Mouse (Mus musculus): Measurements from ENCODE around the gene Cyb5r3. TPM values are rescaled to one million over a fixed set of nuclear protein-coding genes. Genes with fewer than 3 reads are reported as not detected.
A peak's percentile ranks its signal among the peaks of the same experiment; 100 is the strongest.

The Cyb5r3 gene
- polyA plus RNA-seq, 1 experiment from 2014 or later = 127 TPM

DNA sequence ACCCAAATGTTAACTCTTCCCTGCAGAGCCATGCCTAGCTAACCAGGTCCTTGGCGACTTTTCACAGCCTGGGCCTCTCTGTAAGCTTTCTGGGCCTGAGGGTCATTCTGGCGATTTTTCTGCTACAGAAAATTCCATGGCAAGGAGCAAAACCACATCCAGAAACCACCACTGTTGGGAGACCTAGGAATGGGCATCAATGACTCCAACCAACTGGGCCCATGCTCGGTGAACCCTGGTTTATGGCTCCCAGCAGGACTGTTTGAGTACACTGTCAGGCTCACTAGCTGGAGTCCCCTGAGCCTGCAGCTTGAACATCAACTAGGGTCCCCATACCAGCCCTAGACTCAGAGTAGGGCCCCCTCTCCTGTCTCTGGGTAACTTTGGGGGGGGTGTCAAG lies 4.1 kb downstream of the Cyb5r3 start:
- Histone ChIP-seq H3K4me2 (no peak overlapping the region), H3K27ac (replicated peaks) (no peak overlapping the region), H3K36me3 (peaks cover 5% of the 10 kb centered on the region), H3K4me1 (peaks cover 63% of the 10 kb centered on the region), H3K27me3 (replicated peaks) (no peaks in the 10 kb centered on the region), H3K4me3 (no peak overlapping the region), H3K9ac (no peak overlapping the region), H3K9me3 (no peaks in the 10 kb centered on the region)
- ATAC-seq (ENCODE audit: extremely low read depth, insufficient number of reproducible peaks, low FRiP score, low TSS enrichment) = no peak
- 83% methylated on average over 3 of the region's 3 CpGs for WGBS

DNA sequence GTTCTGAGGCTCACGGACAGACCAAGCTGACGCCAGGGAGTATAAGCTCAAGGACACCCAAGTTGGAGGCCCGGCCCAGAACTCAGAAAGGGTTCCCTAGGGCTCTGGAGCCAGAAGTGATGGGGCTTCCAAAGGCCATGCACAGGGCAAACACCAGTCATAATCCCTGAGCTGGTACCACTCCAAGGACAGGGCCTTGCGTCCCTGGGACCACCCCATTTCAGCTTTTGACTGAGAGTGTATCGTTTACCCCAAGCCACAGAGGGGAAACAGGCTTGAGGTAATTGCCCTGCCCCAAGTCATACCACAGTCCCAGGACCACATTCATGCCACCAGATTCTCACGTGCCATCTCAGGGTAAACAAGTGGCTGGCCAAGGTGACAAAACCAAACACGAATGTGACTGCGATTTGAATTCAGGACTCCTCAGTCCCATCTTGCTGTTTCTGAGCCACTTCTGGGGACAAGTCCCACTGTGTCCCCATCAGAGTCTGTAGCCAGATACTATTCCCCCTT lies 4.8 kb downstream of the Cyb5r3 start:
- peaks cover 56% of the 10 kb centered on the region for H3K4me1 ChIP-seq
- ATAC-seq (ENCODE audit: extremely low read depth, insufficient number of reproducible peaks, low FRiP score, low TSS enrichment) = no peak
- 90% methylated on average over 8 of the region's 8 CpGs for WGBS
- H3K9ac ChIP-seq = no peak overlapping the region
- H3K27ac ChIP-seq (replicated peaks) = no peak overlapping the region
- no peak overlapping the region for H3K4me2 ChIP-seq
- H3K27me3 ChIP-seq (replicated peaks) = no peaks in the 10 kb centered on the region
- no peak overlapping the region for H3K4me3 ChIP-seq
- H3K9me3 ChIP-seq = no peaks in the 10 kb centered on the region
- peaks cover 12% of the 10 kb centered on the region for H3K36me3 ChIP-seq

DNA sequence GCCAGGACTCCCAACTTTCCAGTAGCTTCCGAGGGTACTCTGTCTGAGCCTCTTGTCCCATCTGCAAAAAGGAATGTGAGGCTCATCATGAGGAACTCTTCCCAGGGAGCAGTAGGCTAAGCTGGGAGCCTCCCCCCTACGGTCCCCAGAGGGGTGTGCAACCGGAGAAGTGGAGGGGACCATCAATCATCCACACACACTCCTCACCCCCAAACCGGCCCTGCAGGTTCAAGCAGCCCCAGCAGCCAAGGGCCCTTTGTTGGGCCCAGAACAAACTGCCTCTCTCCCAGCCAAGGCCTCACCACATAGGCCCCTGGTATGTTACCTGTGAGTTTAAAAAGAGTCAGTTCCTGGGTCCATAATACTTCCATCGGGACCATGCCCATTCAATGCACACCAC lies 5.3 kb downstream of the Cyb5r3 start:
- H3K9ac ChIP-seq = peak overlapping the region; percentile 37; the same call in 1 of the 2 replicates
- H3K9me3 ChIP-seq = no peaks in the 10 kb centered on the region
- H3K36me3 ChIP-seq = peaks cover 17% of the 10 kb centered on the region
- H3K4me1 ChIP-seq = peaks cover 55% of the 10 kb centered on the region
- 0 out of 2 replicates have a peak overlapping the region, but pooled peaks have one; percentile 13 for H3K27ac ChIP-seq (replicated peaks)
- H3K27me3 ChIP-seq (replicated peaks) = no peaks in the 10 kb centered on the region
- no peak overlapping the region for H3K4me2 ChIP-seq
- WGBS = 74% methylated on average over 5 of the region's 5 CpGs
- no peak for ATAC-seq (ENCODE audit: extremely low read depth, insufficient number of reproducible peaks, low FRiP score, low TSS enrichment)
- H3K4me3 ChIP-seq = no peak overlapping the region

DNA sequence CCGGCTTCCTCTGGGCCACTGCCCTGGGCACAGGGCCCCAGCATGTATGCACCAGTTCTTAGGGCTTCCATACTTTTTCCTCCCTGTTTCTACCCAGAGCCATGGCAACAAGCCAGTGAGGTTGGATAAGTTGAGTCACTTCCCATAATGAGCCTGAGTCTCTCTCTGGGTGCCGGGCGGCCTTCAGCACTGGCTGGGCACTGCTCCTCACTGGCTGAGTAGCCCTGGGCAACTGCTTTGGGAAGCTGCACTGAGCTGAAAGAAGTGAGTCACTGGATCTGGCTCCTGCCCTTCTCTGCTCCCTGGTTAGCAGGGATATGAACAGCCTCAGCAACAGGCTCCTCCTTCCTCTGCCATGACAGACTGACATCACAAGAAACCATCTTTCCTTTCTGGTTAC lies 5.8 kb downstream of the Cyb5r3 start:
- 80% methylated on average over 3 of the region's 3 CpGs for WGBS
- ATAC-seq (ENCODE audit: extremely low read depth, insufficient number of reproducible peaks, low FRiP score, low TSS enrichment) = no peak
- H3K4me2 ChIP-seq = no peak overlapping the region
- no peak overlapping the region for H3K4me3 ChIP-seq
- H3K27ac ChIP-seq (replicated peaks) = 0 out of 2 replicates have a peak overlapping the region, but pooled peaks have one; percentile 13
- H3K27me3 ChIP-seq (replicated peaks) = no peaks in the 10 kb centered on the region
- H3K4me1 ChIP-seq = peaks cover 54% of the 10 kb centered on the region
- no peaks in the 10 kb centered on the region for H3K9me3 ChIP-seq
- no peak overlapping the region; the same call in 1 of the 2 replicates for H3K9ac ChIP-seq
- H3K36me3 ChIP-seq = peaks cover 21% of the 10 kb centered on the region

DNA sequence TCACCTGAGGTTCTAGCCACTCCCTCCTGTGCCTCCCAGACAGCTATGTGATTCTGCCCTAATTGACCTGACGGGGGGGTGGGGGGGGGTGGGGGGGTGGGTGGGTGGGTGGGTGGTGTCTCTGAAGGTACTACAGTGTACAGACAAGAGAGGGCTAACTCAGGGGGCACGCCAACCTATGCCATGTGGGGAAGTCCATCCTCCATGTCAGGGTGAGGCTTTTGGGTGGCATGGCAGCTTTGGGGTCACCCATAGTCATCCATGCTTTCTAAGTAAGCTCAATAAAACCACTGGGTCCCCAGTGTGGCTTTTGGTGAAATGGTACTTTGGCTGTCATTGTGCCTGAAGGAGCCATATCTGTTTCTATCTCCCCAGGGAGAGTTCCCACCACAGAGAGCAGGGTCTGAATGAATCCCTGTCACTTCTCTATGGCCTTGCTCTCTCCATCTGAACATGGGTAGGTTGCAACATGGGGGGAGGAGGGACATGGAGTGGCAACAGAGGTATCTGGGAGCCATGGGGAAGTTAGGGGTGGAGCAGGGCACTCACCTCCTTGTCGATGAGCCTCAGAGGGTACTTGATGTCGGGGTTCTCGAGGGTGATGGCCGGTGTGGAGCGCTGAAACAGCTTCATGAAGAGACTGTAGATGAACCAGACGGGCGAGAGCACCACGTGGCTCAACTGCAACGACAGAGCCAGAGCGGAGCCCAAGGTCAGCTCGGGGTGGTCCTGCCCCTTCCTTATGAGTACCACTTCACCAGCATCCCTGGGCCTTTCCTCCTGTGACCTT lies 6.7 kb downstream of the Cyb5r3 start:
- Histone ChIP-seq H3K9me3 (no peaks in the 10 kb centered on the region), H3K4me2 (no peak overlapping the region), H3K4me1 (peaks cover 45% of the 10 kb centered on the region), H3K4me3 (no peak overlapping the region), H3K27ac (replicated peaks) (no peak overlapping the region), H3K27me3 (replicated peaks) (no peaks in the 10 kb centered on the region), H3K9ac (no peak overlapping the region), H3K36me3 (peaks cover 31% of the 10 kb centered on the region)
- no peak for ATAC-seq (ENCODE audit: extremely low read depth, insufficient number of reproducible peaks, low FRiP score, low TSS enrichment)
- 90% methylated on average over 13 of the region's 13 CpGs for WGBS

DNA sequence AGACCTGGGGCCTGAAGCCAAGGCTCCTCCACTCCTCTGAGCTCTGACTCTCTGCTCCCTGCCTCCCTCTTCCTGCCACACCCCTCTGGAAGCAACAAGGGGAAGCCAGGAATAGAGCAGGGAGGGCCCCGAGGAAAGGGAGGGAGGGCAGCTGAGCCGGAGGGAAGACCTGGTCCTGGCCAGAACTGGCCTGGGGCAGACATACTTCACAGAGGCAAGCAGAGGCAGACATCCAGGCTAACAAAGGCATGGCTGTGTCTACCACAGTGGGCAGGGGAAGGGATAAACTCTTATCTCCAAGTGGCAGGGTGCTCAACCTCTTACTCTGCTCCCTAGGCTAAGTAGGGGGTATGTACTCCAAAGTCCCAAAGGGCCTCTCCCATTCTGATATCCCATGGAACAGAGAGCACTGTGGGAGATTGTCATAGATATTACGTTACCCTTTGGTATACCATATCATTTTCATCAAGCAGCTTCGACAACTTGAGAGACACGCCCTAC lies 7.4 kb downstream of the Cyb5r3 start:
- H3K4me3 ChIP-seq = no peak overlapping the region
- H3K9ac ChIP-seq = peak overlapping the region; percentile 59; the same call in 1 of the 2 replicates
- no peaks in the 10 kb centered on the region for H3K27me3 ChIP-seq (replicated peaks)
- no peaks in the 10 kb centered on the region for H3K9me3 ChIP-seq
- H3K4me2 ChIP-seq = peak overlapping the region; percentile 18; the same call in 1 of the 2 replicates
- ATAC-seq (ENCODE audit: extremely low read depth, insufficient number of reproducible peaks, low FRiP score, low TSS enrichment) = no peak
- WGBS = 37% methylated on average over 5 of the region's 5 CpGs
- peaks cover 38% of the 10 kb centered on the region for H3K4me1 ChIP-seq
- peaks cover 38% of the 10 kb centered on the region for H3K36me3 ChIP-seq
- H3K27ac ChIP-seq (replicated peaks) = peak overlapping the region; percentile 63

DNA sequence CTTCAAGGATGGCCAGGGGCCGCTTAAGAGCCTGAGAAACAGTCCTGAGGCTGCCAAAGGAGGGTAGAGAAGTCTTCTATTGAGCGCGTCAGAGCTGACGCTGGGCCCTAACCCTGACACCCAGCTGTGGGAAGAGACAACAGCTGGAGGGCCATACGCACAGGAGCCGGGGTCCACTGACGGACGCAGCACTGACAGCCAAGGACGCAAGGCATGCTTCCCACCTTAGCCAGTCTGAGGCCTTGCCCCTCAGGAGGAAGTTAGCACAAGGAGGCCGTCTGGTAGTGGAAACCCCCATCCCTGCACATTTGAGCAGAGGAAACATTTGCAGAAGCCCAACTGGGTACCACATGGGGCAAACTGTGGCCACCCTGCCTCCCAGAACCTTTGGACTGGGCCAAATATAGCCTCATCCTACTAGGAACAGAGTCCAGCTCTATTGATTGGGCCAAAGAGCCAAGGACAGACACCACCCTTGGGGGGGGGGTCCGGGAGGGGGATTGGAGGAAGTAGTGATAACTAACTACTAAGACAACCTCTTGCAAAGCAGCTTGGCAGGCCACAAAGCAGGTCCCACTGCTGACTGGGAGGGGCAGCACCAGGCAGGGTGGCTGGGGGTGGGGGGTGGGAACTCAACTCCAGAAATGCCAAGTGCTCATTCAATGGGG lies 9.4 kb downstream of the Cyb5r3 start:
- ATAC-seq (ENCODE audit: extremely low read depth, insufficient number of reproducible peaks, low FRiP score, low TSS enrichment) = no peak
- H3K27me3 ChIP-seq (replicated peaks) = no peaks in the 10 kb centered on the region
- peaks cover 26% of the 10 kb centered on the region for H3K4me1 ChIP-seq
- H3K4me2 ChIP-seq = no peak overlapping the region
- H3K9ac ChIP-seq = no peak overlapping the region
- no peak overlapping the region for H3K27ac ChIP-seq (replicated peaks)
- 85% methylated on average over 11 of the region's 11 CpGs for WGBS
- H3K4me3 ChIP-seq = no peak overlapping the region
- no peaks in the 10 kb centered on the region for H3K9me3 ChIP-seq
- peaks cover 58% of the 10 kb centered on the region for H3K36me3 ChIP-seq

DNA sequence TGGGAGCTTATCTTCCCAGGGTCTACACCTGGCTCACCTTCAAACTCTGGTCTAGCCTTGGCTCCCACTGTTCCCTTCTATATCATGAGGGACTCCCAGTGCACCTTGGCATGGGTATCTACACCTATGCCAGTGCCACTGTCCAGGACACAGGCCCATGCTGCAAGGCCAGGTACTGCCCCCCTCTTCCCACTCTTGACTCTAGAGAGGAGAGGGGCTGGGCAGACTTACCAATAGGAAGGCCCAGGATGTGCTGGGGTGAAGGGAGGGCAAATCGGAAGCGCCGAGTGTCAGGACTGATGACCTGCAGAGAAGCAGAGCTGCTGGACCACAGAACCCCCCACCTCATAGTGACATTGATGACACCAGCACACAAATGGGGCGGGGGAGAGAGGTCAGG lies 10.4 kb downstream of the Cyb5r3 start:
- Histone ChIP-seq H3K9ac (no peak overlapping the region), H3K36me3 (peaks cover 68% of the 10 kb centered on the region), H3K27ac (replicated peaks) (no peak overlapping the region), H3K27me3 (replicated peaks) (no peaks in the 10 kb centered on the region), H3K4me2 (no peak overlapping the region), H3K4me1 (peaks cover 21% of the 10 kb centered on the region), H3K9me3 (no peaks in the 10 kb centered on the region), H3K4me3 (no peak overlapping the region)
- no peak for ATAC-seq (ENCODE audit: extremely low read depth, insufficient number of reproducible peaks, low FRiP score, low TSS enrichment)
- WGBS = 92% methylated on average over 4 of the region's 4 CpGs

DNA sequence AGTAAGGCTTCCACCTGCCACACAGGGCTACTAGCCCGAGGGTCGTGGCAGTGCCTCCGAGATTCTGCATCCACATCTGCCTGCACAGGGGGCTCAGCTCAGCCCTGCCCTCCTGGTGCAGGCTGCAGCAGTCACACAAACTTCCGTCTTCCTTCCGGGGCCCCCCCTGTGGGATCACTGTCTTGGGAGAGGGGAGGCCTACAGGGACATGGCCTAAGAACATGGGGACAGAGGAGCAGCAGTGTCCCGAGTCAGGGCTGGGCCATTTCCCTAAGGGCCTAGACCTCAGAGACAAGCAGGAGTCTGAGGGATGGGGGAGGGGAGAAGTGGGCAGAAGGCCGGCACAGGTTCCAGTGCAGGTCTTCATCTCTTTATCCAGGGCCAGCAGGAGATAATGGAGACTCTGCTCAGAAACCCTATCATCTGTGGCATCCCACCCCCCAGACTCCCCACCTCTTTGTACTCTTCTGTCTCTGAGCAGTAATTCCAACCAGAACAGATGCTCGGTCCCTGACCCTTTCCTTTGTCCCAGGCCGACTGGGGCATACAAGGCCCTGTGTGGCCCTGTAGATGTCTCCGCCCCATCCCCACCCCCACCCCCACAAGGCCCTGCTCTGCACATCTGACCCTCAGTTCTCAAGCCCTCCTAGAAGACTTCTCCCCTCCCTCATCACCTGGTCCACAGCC lies 11.2 kb downstream of the Cyb5r3 start:
- Histone ChIP-seq H3K36me3 (peaks cover 73% of the 10 kb centered on the region), H3K4me1 (peaks cover 13% of the 10 kb centered on the region), H3K4me2 (no peak overlapping the region), H3K9me3 (no peaks in the 10 kb centered on the region), H3K9ac (no peak overlapping the region), H3K27ac (replicated peaks) (no peak overlapping the region), H3K4me3 (no peak overlapping the region), H3K27me3 (replicated peaks) (no peaks in the 10 kb centered on the region)
- 68% methylated on average over 10 of the region's 10 CpGs for WGBS
- ATAC-seq (ENCODE audit: extremely low read depth, insufficient number of reproducible peaks, low FRiP score, low TSS enrichment) = no peak

DNA sequence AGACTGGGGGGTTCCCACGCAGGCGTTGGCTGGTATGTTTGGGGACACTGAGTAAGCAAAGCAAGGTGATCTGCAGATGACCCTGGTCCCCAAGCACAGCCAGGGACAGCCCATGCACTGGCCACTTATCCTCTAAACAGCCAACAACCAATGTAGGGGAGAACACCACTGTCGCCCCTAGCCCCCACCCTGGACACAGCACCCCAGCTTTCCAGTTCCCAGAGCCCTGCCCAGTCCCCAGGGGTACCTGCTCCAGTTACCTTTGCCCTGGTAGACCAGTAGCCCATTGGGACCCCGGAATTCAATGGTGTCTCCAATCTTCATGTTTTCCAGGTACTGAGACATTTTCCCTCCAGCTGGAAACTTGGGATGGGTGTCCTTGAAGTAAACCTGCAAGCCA lies 11.8 kb downstream of the Cyb5r3 start:
- Histone ChIP-seq H3K36me3 (peaks cover 75% of the 10 kb centered on the region), H3K9ac (no peak overlapping the region), H3K27ac (replicated peaks) (no peak overlapping the region), H3K27me3 (replicated peaks) (no peaks in the 10 kb centered on the region), H3K4me2 (no peak overlapping the region), H3K4me1 (peaks cover 8% of the 10 kb centered on the region), H3K9me3 (no peaks in the 10 kb centered on the region), H3K4me3 (no peak overlapping the region)
- ATAC-seq (ENCODE audit: extremely low read depth, insufficient number of reproducible peaks, low FRiP score, low TSS enrichment) = no peak
- WGBS = 93% methylated on average over 4 of the region's 4 CpGs

DNA sequence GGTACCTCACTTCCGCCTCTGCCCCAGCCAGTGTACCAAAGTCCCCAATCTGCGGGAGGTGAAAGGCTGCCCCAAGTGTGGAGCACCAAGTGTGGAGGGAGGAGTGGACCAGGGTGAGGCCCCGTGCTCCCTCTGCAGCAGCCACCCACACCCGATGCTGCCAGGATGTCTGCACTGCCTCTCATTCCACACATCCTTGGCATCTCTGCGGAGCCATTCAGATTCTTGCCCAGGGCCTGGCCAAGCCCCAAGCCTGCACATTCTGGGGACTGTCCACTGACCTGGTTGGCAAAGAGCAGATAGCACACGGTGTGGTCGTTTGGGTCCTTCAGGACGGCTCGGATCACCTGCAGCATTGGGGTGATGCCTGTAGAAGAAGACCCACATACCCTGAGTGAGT lies 12.6 kb downstream of the Cyb5r3 start:
- H3K4me2 ChIP-seq = no peak overlapping the region
- H3K4me1 ChIP-seq = peaks cover 3% of the 10 kb centered on the region
- H3K27ac ChIP-seq (replicated peaks) = no peak overlapping the region
- no peak for ATAC-seq (ENCODE audit: extremely low read depth, insufficient number of reproducible peaks, low FRiP score, low TSS enrichment)
- no peaks in the 10 kb centered on the region for H3K27me3 ChIP-seq (replicated peaks)
- no peaks in the 10 kb centered on the region for H3K9me3 ChIP-seq
- peaks cover 76% of the 10 kb centered on the region for H3K36me3 ChIP-seq
- H3K9ac ChIP-seq = no peak overlapping the region
- 90% methylated on average over 9 of the region's 9 CpGs for WGBS
- H3K4me3 ChIP-seq = no peak overlapping the region

Measured in heart, embryonic 13.5 days (tissue).